Mouse (Mus musculus) layer of hippocampus, adult 9-10 months (tissue): Measurements from ENCODE around the gene Psip1.
"Not testable (repeated sequence)": the region's sequence is repeated elsewhere in the genome, so short reads cannot be mapped to it uniquely, and the experiment has no call there.

Experiments used
- DNase-seq: peaks from one replicate; pipeline ENCODE4 v3.0.0; 2022; ENCODE audit warnings: low spot score

Psip1 gene

GRCm38 (mm10) chr4:83501037-83501430 is 14.8 kb upstream of the Psip1 start:
- DNase-seq: no peak

- DNase-seq: no peak
Observed at GRCm38 (mm10) chr4:83500154-83501036, 14.1 kb upstream of the Psip1 start.

GRCm38 (mm10) chr4:83497013-83497412 is 10.8 kb upstream of the Psip1 start:
- not testable (repeated sequence) for DNase-seq

- no peak for DNase-seq
Observed at GRCm38 (mm10) chr4:83493112-83493511, 6.9 kb upstream of the Psip1 start.

- no peak for DNase-seq
Observed at GRCm38 (mm10) chr4:83489121-83489520, 2.9 kb upstream of the Psip1 start.

- DNase-seq: peak; percentile 44
Observed at GRCm38 (mm10) chr4:83485735-83486116, 533 bp downstream of the Psip1 start.

GRCm38 (mm10) chr4:83485250-83485649 is 1.0 kb downstream of the Psip1 start:
- DNase-seq: no peak

- no peak for DNase-seq
Observed at GRCm38 (mm10) chr4:83468208-83468607, 18.1 kb downstream of the Psip1 start.

- no peak for DNase-seq
Observed at GRCm38 (mm10) chr4:83467615-83468014, 18.6 kb downstream of the Psip1 start.

GRCm38 (mm10) chr4:83464827-83465226 is 21.4 kb downstream of the Psip1 start:
- no peak for DNase-seq

- DNase-seq: no peak
Observed at GRCm38 (mm10) chr4:83460106-83460505, 26.2 kb downstream of the Psip1 start.

GRCm38 (mm10) chr4:83450785-83451184 is 35.5 kb downstream of the Psip1 start:
- no peak for DNase-seq

- no peak for DNase-seq
Observed at GRCm38 (mm10) chr4:83441050-83441449, 45.2 kb downstream of the Psip1 start.

GRCm38 (mm10) chr4:83439045-83439444 is 47.2 kb downstream of the Psip1 start:
- DNase-seq: no peak

- no peak for DNase-seq
Observed at GRCm38 (mm10) chr4:83438116-83438515, 48.1 kb downstream of the Psip1 start.

GRCm38 (mm10) chr4:83436375-83436774 is 49.9 kb downstream of the Psip1 start:
- DNase-seq: no peak

- DNase-seq: no peak
Observed at GRCm38 (mm10) chr4:83432901-83433300, 53.4 kb downstream of the Psip1 start.

- no peak for DNase-seq
Observed at GRCm38 (mm10) chr4:83431950-83432349, 54.3 kb downstream of the Psip1 start.

- DNase-seq: no peak
Observed at GRCm38 (mm10) chr4:83428845-83429244, 57.4 kb downstream of the Psip1 start.

- no peak for DNase-seq
Observed at GRCm38 (mm10) chr4:83427696-83428095, 58.6 kb downstream of the Psip1 start.

GRCm38 (mm10) chr4:83427141-83427540 is 59.1 kb downstream of the Psip1 start:
- DNase-seq: no peak

- no peak for DNase-seq
Observed at GRCm38 (mm10) chr4:83425119-83425518, 61.1 kb downstream of the Psip1 start.

- no peak for DNase-seq
Observed at GRCm38 (mm10) chr4:83423641-83424040, 62.6 kb downstream of the Psip1 start.

- no peak for DNase-seq
Observed at GRCm38 (mm10) chr4:83418781-83419180, 67.5 kb downstream of the Psip1 start.
